Mouse (Mus musculus): ENCODE measurements around the gene Zbtb20. TPM values are rescaled to one million over a fixed set of nuclear protein-coding genes. Genes with fewer than 3 reads are reported as not detected.

Zbtb20 gene
- polyA plus RNA-seq, 1 experiment from 2014 or later, result 24.5 TPM

GRCm38 (mm10) chr16:43190390-43190789 lies 314.7 kb downstream of the Zbtb20 start:
- Histone ChIP-seq H3K4me3 (no peak overlapping the region), H3K9me3 (replicated peaks) (no peaks in the 10 kb centered on the region), H3K36me3 (no peaks in the 10 kb centered on the region), H3K4me1 (peaks cover 14% of the 10 kb centered on the region), H3K27ac (replicated peaks) (no peak overlapping the region), H3K27me3 (ENCODE audit: low read depth, poor library complexity, severe bottlenecking) (no peaks in the 10 kb centered on the region)
- WGBS, result 94% methylated on average over 1 of the region's 1 CpGs
- no peak for DNase-seq (ENCODE audit: low spot score)

DNA sequence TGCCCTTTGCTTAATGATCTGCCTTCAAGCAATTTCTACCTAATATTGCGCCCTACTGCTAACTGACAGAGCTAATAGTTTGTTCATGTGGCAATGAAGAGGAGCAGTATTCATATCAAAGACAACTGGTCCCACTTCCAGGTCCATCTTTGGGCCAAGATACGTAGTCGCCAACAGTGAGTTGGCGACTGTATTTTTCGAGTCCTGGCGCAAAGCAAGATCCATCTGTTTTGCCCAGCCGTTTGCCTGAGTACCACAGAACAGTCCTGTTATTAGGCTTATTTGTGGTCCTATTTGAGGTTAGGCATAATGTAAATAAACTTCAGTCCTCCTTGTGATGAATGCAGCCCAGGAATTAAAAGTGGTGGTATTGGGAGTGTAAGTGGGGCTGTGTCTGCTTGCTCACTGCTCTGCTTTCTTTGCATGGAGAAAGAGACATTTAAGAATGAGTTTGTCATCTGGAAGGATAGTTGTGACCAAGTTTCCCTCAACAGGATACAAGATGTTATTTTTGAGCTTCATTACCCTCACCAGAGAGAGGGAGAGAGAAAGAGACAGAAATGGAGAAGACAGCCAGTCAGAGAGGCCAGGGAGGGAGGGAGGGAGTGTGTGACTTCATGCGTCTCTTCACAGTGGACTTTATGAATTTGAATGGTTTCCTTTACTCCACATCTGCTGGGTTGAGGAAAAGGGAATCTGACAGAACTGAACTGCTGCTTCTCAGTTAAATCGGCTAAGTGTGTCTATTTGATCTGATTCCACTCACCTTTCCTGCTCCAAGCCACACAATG lies 315.6 kb downstream of the Zbtb20 start:
- H3K4me3 ChIP-seq, result no peak overlapping the region
- WGBS, result 91% methylated on average over 9 of the region's 9 CpGs

DNA sequence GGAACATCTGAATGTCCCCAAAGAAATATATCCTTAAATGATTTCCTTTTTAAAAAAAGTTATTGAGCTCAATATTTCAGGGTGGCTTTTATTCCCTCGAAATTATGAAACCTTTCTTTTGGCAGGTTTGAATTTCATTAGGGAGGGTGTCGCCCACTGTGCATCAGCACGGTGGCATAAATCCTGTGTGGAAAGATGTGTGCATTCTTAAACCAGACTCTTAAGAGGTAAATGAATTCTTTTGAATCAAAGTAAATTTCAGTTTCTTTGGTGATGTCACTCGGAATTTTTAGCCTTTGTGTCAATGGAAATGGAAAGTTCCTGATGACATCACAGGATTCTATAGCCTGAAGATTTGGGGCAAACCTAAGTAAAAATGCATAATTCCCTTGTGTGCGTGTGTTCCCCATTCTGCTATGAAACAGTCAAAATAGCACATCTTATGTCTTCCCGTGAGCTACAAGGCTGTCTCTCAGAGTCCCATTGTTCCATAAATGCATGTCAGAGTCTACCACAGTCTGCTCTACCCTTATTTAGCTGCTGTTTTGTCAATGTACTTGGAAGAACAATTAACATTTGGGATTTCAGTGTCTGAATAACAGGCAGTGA lies 318.1 kb downstream of the Zbtb20 start:
- Histone ChIP-seq H3K4me3 (no peak overlapping the region), H3K4me1 (peaks cover 14% of the 10 kb centered on the region), H3K9me3 (replicated peaks) (no peaks in the 10 kb centered on the region), H3K27ac (replicated peaks) (no peak overlapping the region), H3K27me3 (ENCODE audit: low read depth, poor library complexity, severe bottlenecking) (no peaks in the 10 kb centered on the region), H3K36me3 (no peaks in the 10 kb centered on the region)
- DNase-seq (ENCODE audit: low spot score), result no peak
- WGBS, result 82% methylated on average over 6 of the region's 6 CpGs

More for the DNA sequence above, 315.6 kb downstream of the Zbtb20 start:
- DNase-seq (ENCODE audit: low spot score), result no peak
- no peak overlapping the region for H3K27ac ChIP-seq (replicated peaks)
- no peaks in the 10 kb centered on the region for H3K36me3 ChIP-seq
- no peaks in the 10 kb centered on the region for H3K27me3 ChIP-seq (ENCODE audit: low read depth, poor library complexity, severe bottlenecking)
- H3K4me1 ChIP-seq, result peaks cover 14% of the 10 kb centered on the region
- no peaks in the 10 kb centered on the region for H3K9me3 ChIP-seq (replicated peaks)

DNA sequence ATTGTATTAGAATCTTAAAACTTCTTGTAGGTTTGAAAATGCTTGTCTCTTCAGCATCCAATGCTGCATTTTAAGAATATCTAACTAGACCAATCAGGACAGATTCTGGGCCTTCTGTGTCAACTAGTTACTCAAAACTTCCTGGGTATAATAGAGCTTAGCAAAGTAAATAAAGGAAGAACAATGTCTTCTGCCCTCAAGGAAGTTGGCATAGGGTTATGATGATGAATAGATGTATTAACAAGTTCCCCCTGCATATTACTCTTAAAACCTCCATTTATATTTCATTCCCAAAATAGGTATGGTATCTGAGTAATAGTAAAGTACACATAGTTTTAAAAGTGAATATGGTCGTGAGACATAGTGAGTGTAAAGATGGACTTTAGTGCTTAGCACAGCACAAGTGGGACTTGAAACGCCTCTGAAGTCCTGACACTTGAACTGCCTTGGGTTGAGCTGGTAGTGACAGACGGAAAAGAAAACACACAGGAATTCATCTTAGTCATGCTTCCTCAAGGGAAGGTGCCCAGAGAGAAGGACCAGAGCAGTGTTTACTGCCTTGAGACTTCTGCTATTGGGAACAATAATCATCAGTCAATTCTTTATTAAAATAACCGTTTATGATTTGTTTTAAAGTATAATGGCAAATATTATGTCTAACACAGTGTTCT lies 341.8 kb downstream of the Zbtb20 start:
- no peak for DNase-seq (ENCODE audit: low spot score)
- Histone ChIP-seq H3K9me3 (replicated peaks) (no peaks in the 10 kb centered on the region), H3K4me3 (no peak overlapping the region), H3K4me1 (peaks cover 2% of the 10 kb centered on the region; the same call in 1 of the 2 replicates), H3K27ac (replicated peaks) (no peak overlapping the region), H3K36me3 (no peaks in the 10 kb centered on the region), H3K27me3 (ENCODE audit: low read depth, poor library complexity, severe bottlenecking) (no peaks in the 10 kb centered on the region)
- 74% methylated on average over 4 of the region's 4 CpGs for WGBS

DNA sequence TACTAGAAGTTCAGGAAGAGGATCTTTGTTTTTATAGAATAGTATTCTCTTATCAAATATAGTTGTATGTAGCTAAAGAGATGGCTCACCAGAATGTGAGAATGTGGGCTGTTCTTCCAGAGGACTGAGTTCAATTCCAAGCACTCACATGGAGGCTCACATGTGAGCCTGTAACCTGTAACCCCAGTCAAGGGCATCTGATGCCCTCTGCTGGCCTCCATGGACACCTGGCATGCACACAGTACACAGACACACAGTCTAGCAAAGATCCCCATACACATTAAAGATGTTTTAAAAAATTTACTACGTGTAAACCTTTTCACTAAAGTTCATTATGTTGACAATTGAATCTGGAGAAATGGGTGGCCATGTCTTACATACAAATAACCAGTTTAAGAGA lies 343.7 kb downstream of the Zbtb20 start:
- no peaks in the 10 kb centered on the region for H3K9me3 ChIP-seq (replicated peaks)
- no peak for DNase-seq (ENCODE audit: low spot score)
- H3K27ac ChIP-seq (replicated peaks), result no peak overlapping the region
- H3K4me1 ChIP-seq, result peaks cover 3% of the 10 kb centered on the region; the same call in 1 of the 2 replicates
- WGBS, result 94% methylated on average over 1 of the region's 1 CpGs
- H3K36me3 ChIP-seq, result no peaks in the 10 kb centered on the region
- H3K27me3 ChIP-seq (ENCODE audit: low read depth, poor library complexity, severe bottlenecking), result no peaks in the 10 kb centered on the region
- no peak overlapping the region for H3K4me3 ChIP-seq

GRCm38 (mm10) chr16:43221313-43221712 lies 345.6 kb downstream of the Zbtb20 start:
- Histone ChIP-seq H3K27ac (replicated peaks) (no peak overlapping the region), H3K36me3 (no peaks in the 10 kb centered on the region), H3K4me1 (peaks cover 3% of the 10 kb centered on the region; the same call in 1 of the 2 replicates), H3K9me3 (replicated peaks) (no peaks in the 10 kb centered on the region), H3K4me3 (no peak overlapping the region), H3K27me3 (ENCODE audit: low read depth, poor library complexity, severe bottlenecking) (no peaks in the 10 kb centered on the region)
- 65% methylated on average over 4 of the region's 4 CpGs for whole genome bisulfite sequencing
- no peak for DNase-seq (ENCODE audit: low spot score)

DNA sequence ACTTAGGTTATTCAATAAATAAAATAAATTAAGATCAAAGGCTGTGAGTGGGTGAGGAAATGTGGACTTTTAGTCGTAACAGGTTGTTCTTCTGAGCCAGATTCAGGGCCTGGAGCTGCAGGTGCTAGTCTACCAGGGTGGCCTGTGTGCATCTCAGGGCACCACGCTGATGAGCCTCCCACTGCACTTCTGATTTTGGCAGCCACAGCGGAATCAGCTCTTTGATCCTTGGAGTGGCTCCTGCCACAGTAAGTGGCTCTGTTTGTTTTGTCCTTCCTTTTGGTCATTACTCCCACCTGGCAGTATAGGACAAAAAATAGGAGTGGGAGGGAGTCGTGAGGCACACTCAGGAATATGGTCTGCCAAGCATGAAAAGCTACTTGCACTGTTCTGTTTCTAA lies 354.6 kb downstream of the Zbtb20 start:
- no peak for DNase-seq (ENCODE audit: low spot score)
- peaks cover 4% of the 10 kb centered on the region; the same call in 1 of the 2 replicates for H3K4me1 ChIP-seq
- 60% methylated on average over 4 of the region's 4 CpGs for WGBS

DNA sequence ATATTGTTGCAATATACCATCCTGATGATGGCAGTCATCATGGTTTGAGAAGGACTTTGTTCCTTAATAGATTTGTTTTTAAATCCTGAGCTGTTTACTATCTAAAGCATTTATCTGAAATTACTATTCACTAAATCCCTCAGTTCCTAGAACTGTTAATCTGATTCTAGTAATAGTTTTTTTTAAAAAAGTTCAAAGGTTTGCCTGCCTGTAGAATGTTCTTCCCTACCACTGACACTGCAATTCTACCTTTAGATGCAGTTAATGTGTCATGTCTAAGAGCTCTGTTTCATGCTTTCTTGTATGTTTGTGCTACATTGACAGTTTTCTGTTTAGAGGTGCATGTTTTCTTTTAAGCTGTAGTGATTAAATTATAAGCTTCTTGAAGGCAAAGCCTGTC lies 358.6 kb downstream of the Zbtb20 start:
- Histone ChIP-seq H3K9me3 (replicated peaks) (no peaks in the 10 kb centered on the region), H3K4me3 (no peak overlapping the region), H3K27me3 (ENCODE audit: low read depth, poor library complexity, severe bottlenecking) (no peaks in the 10 kb centered on the region), H3K36me3 (no peaks in the 10 kb centered on the region), H3K27ac (replicated peaks) (no peak overlapping the region), H3K4me1 (peaks cover 7% of the 10 kb centered on the region; the same call in 1 of the 2 replicates)
- no peak for DNase-seq (ENCODE audit: low spot score)

More for the DNA sequence above, 354.6 kb downstream of the Zbtb20 start:
- Histone ChIP-seq H3K4me3 (no peak overlapping the region), H3K9me3 (replicated peaks) (no peaks in the 10 kb centered on the region), H3K36me3 (no peaks in the 10 kb centered on the region), H3K27me3 (ENCODE audit: low read depth, poor library complexity, severe bottlenecking) (no peaks in the 10 kb centered on the region), H3K27ac (replicated peaks) (no peak overlapping the region)

GRCm38 (mm10) chr16:43235317-43235716 lies 359.6 kb downstream of the Zbtb20 start:
- H3K27me3 ChIP-seq (ENCODE audit: low read depth, poor library complexity, severe bottlenecking), result no peaks in the 10 kb centered on the region
- 84% methylated on average over 7 of the region's 7 CpGs for WGBS
- no peak for DNase-seq (ENCODE audit: low spot score)
- H3K9me3 ChIP-seq (replicated peaks), result no peaks in the 10 kb centered on the region
- H3K4me1 ChIP-seq, result peaks cover 5% of the 10 kb centered on the region; the same call in 1 of the 2 replicates
- no peak overlapping the region for H3K4me3 ChIP-seq
- H3K27ac ChIP-seq (replicated peaks), result no peak overlapping the region
- no peaks in the 10 kb centered on the region for H3K36me3 ChIP-seq

- 85% methylated on average over 8 of the region's 8 CpGs for WGBS
- no peaks in the 10 kb centered on the region for H3K27me3 ChIP-seq (ENCODE audit: low read depth, poor library complexity, severe bottlenecking)
- no peaks in the 10 kb centered on the region for H3K36me3 ChIP-seq
- H3K27ac ChIP-seq (replicated peaks), result no peak overlapping the region
- H3K9me3 ChIP-seq (replicated peaks), result no peaks in the 10 kb centered on the region
- no peak overlapping the region for H3K4me3 ChIP-seq
- peaks cover 5% of the 10 kb centered on the region; the same call in 1 of the 2 replicates for H3K4me1 ChIP-seq
- no peak for DNase-seq (ENCODE audit: low spot score)
Measured at GRCm38 (mm10) chr16:43235721-43236159, 360.1 kb downstream of the Zbtb20 start.

DNA sequence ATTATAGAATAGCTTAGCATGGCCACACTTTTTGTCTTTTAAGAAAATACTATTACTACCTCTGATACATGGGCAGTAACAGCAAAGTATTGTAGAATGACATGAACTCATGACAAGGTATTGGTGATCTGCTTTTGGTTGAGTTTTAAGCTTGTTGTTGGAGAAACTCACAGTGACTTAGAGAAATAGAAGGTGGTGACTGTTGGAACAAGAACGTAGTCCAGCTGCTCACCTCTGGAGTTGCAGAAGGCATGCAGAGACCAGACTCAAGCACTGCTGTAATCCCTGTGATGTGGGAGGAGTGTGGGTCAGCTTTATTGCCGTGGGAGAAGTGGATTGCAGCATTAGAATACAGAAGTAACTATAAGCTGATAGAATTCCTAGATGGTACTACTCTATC lies 361.9 kb downstream of the Zbtb20 start:
- Histone ChIP-seq H3K36me3 (no peaks in the 10 kb centered on the region), H3K27me3 (ENCODE audit: low read depth, poor library complexity, severe bottlenecking) (no peaks in the 10 kb centered on the region), H3K27ac (replicated peaks) (no peak overlapping the region), H3K4me1 (peaks cover 5% of the 10 kb centered on the region; the same call in 1 of the 2 replicates), H3K9me3 (replicated peaks) (no peaks in the 10 kb centered on the region), H3K4me3 (no peak overlapping the region)
- WGBS, result 82% methylated on average over 2 of the region's 2 CpGs
- DNase-seq (ENCODE audit: low spot score), result no peak

DNA sequence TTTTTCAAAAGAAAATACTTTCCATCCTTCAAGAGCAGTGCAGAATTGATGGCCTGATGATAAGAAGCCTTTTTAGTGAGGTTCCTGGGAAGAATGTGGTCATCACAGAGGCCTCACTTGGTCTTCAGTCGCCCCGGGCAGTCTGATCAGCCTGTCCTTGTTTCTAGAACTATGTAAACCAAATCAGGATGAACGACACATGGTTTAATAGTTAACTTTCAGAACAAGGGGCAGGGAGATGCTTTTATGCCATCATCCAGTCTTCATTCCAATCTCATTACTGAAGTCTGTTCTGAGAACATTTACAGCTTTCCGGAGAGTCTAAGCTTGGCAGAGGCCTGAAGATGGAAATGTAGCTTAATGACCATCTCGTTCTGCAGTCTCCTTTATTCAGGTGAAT lies 371.3 kb downstream of the Zbtb20 start:
- no peak for DNase-seq (ENCODE audit: low spot score)

GRCm38 (mm10) chr16:43253077-43253476 lies 377.4 kb downstream of the Zbtb20 start:
- WGBS, result 66% methylated on average over 2 of the region's 2 CpGs
- Histone ChIP-seq H3K27me3 (ENCODE audit: low read depth, poor library complexity, severe bottlenecking) (no peaks in the 10 kb centered on the region), H3K27ac (replicated peaks) (no peak overlapping the region), H3K4me1 (peaks cover 7% of the 10 kb centered on the region; the same call in 1 of the 2 replicates), H3K36me3 (no peaks in the 10 kb centered on the region), H3K4me3 (no peak overlapping the region), H3K9me3 (replicated peaks) (no peaks in the 10 kb centered on the region)
- DNase-seq (ENCODE audit: low spot score), result no peak

More for the DNA sequence above, 371.3 kb downstream of the Zbtb20 start:
- WGBS, result 90% methylated on average over 5 of the region's 5 CpGs
- Histone ChIP-seq H3K4me1 (no peaks in the 10 kb centered on the region), H3K4me3 (no peak overlapping the region), H3K36me3 (no peaks in the 10 kb centered on the region), H3K9me3 (replicated peaks) (no peaks in the 10 kb centered on the region), H3K27me3 (ENCODE audit: low read depth, poor library complexity, severe bottlenecking) (no peaks in the 10 kb centered on the region), H3K27ac (replicated peaks) (no peak overlapping the region)
